Mouse (Mus musculus): ENCODE measurements around the gene Plcg2.

DNA sequence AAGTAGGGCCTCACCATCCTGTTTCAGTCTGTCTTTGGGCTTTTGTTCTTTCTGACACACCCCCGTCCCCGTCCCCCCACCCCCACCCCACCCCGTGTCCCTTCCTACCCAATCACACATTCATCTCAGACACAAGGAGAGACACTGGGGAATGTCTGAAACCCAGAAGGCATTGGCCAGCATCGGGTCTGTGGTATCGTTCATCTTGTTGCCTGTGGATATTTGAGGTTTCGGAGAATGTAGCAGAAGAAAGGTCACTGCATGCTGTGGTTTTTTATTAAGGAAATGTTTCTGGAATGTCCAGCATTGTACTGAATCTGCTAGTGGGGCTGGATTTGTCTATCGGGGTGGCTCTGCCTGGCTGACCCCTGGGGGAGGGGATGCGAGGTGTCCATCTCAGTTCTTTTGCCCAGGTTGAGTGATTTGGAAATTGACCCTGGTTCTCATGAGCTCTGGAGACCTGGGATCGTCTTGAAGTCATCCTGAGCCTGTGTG is 78.2 kb downstream of the Plcg2 start:
- no peak for TF ChIP-seq EP300 (IDR thresholded peaks at IDR 0.05; ENCODE audit: low read depth)
- no peak for TF ChIP-seq CTCF (IDR thresholded peaks at IDR 0.05; ENCODE audit: low read depth)

All from liver, postnatal 0 days (tissue).